Mouse (Mus musculus): ENCODE data around the gene Ripply3.

GRCm38 (mm10) chr16:94314626-94315025 is 13.6 kb upstream of the Ripply3 start:
- TF ChIP-seq POLR2A (IDR thresholded peaks at IDR 0.05; ENCODE audit: borderline replicate concordance, low read depth, low read length): no peak
- TF ChIP-seq CTCF (IDR thresholded peaks at IDR 0.05; ENCODE audit: low read depth, low read length): no peak
